Mouse (Mus musculus) left cerebral cortex, adult 9 months (tissue): Measurements from ENCODE around the gene Kcnj5.

ENCODE experiments used
- DNase-seq, 2 experiments: peaks; one replicate each; pipeline ENCODE4 v3.0.0; 2022; ENCODE audit warnings: low spot score in 2 of 2

Kcnj5 gene

DNA sequence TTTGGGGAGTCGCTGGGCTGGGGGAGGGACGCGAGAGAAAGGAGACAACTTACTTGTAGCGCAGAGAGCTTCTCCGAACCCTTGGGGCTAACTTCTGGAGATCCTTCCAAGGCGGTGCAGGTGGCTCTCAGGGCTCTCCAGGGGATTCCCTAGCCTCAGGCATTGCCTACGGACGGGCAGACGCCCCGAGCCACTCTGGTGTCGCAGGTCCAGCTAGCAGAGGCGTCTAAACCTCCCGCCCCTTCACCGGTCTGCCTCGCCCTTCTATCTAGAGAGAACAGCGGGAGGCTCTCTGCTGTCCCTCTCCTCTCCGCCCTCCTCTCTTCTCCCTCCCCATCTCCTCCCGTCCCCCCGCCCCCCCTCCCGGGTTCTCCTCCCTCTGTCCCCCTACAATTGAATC is at the start of gene Kcnj5:
Gene Kcnj5 (minus strand): TSS at position 300 of the 400 bp plus-strand sequence.
- no peak for DNase-seq

- DNase-seq: no peak
These were observed 48.6 kb upstream of the Kcnj5 start for GRCm38 (mm10) chr9:32392716-32393115.

GRCm38 (mm10) chr9:32391701-32392100 is 47.6 kb upstream of the Kcnj5 start:
- peak; percentile 60 to 73 for DNase-seq

GRCm38 (mm10) chr9:32391092-32391491 is 46.9 kb upstream of the Kcnj5 start:
- no peak for DNase-seq

DNA sequence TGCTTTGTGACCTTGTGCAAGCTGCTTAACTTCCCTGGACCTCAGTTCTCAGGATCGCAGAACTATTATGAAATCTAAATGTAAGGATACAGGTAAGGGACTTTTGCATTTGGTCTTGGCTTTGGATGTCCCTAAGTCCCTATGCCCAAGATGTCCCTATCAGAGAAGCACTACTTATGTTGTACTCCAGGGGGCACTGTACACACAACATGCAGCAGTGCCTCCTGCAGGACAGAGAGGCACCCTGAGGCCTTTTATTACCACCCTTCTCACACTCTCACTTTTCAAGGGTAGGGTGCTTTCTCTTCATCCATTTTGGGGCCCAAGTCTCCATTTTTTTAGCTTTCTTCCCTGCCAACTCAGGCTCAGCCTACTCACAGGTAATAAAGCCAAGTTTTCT is 44.0 kb upstream of the Kcnj5 start:
- DNase-seq: no peak

DNA sequence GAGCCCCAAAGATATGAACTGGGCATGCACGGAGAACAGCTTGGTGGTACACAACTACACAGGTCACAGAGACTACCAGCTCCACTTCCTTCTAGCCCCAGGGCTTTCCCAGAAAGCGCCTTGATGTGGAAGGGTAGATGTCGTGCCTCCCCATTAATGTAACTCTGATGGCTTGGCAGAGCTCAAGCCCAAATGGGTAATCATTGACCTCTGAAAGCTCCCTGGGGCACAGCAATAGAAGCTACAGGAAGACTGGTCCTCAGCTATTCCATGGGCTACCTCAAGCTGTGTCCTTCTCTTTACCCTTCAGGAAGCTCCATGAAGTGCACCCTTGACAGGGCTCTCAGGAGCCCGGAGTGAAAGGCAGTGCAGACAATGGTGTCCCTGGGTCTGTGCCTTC is 40.8 kb upstream of the Kcnj5 start:
- DNase-seq: no peak

GRCm38 (mm10) chr9:32376863-32377590 is 32.9 kb upstream of the Kcnj5 start:
- no peak for DNase-seq

DNA sequence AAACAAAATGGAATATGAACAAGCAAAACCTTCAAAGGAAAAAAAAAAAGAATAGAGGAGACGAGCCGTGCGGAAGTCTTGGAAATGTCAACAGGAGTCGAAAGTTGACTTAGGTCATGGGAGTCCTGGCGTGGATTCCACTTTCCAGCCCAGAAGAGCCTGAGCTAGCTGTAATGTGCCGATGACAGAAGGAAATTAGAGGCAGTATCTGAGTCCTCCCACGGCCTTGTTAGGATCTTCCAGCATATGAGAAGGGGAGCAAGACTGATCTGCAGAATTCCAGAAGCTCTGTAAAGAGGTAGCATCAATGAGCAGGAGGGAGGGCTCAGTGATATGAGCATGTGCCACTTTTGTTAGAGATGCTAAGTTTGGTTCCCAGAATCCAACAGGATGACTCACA is 31.9 kb upstream of the Kcnj5 start:
- DNase-seq: no peak

DNA sequence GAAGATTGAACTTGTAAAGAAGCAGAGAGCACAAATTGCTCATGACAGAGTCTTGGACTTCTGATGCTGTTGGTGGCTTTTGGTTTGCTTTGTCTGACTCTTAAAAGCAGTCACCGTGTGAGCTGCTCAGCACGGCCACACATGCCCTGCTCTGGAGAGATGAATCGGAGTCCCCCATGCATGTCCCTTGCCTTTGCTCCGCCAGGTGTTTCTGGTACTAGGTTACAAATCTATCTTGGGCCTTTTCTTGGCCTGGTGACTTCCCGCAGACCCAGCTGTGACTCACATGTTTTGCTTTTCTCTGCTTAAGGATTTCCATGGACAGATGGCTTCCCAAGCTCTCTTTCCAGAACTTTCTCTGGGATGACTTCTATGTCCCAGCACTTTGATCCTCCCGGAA is 29.5 kb upstream of the Kcnj5 start:
- no peak for DNase-seq

DNA sequence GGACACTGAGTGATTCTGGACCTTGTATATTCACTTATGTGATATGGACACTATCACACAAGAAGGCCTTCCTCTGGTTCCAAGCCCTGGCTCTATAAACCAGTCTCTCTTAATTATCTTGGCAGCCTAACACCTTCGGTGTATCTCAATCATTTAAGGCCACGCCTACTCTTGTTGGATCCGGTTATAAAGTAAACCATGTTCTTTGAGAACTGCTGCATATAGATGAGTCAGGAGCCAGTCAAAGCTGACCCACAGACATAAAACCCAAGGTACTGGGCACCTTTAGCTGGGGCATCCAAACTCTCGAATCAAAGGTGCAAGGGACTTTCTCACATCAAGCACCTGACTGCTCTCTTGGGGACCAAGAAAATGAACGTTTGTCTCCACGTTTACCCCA is 28.1 kb upstream of the Kcnj5 start, which contains the start of gene Kcnj1:
Gene Kcnj1 (plus strand): TSS at position 292 of the 400 bp plus-strand sequence.
- no peak for DNase-seq

DNA sequence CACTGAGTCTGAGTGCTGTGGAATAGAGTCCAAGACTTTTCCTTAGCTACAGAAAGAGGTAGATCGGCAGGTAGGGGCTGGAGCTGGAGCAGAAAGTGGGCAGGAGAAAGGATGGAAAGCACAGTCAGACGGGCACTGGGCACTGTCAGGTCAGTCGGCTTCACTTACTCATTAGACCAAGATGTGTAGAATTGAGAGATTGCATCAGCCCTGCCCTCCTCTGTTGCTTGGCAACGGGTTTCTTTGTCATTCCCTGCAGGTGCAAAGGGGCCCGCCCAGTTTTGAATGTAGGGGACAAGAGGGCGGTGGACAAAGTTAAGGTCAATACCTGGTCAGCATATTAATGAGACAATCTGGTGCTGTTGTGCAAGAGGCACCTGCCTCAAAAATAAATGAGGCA is 25.2 kb upstream of the Kcnj5 start:
- no peak for DNase-seq

GRCm38 (mm10) chr9:32368812-32369211 is 24.7 kb upstream of the Kcnj5 start:
- no peak for DNase-seq

DNA sequence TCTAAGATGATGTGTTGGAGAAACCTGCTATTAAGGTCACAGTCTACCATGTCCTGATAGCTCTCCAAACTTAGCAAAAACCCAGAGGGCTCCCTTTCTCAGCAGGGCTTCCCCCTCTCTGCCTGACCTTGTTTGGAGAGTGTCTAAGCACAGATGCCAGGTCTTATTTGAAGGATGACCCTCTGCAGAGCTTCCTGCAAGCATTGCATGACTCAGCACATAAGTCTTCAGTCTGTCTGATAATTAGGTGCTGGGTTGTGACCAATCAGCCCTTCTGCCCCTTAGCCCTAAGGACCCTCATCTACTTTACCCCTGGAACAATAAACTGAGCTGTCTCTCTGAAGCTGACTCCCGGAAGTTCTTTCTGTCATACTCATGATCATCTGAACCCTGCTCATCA is 16.6 kb upstream of the Kcnj5 start:
- DNase-seq: no peak

DNA sequence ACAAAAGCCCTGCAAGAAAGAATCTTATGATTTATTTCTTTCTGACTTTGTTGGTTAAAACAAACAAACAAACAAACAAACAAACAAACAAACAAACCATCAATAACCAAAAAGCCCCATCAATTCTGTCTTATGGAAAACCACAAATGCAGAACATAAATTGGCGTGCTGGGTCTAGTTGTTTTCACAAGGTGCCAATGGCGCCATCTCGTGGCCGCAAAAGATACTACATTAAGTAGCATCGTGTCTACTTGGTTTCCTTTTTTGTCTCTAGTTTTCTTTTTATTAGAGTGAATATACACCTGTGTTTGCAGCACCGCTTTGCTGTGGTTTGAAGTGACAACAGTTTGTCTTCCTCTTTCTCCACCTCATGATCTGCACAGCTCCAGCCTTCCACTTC is 6.2 kb upstream of the Kcnj5 start:
- peak; percentile 14 to 85 for DNase-seq

DNA sequence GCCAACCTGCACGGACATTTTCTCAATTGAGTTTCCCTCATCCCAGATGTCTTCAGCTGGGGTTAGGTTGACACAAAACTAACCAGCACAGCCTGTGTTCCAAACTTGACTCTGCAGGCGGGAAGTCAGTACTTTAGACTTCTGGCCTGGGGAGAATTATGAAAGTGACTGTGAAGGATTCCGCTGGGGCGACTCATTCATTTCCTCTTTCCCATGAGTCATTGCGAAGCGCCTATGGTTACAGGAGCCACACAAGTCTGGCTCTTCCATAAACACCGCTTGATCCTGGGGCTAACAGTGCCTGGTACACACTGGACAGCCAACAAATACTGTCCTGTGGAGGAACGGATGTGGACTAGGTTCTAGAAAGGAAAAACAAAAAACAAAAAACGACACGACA is 5.2 kb upstream of the Kcnj5 start:
- DNase-seq: no peak

DNA sequence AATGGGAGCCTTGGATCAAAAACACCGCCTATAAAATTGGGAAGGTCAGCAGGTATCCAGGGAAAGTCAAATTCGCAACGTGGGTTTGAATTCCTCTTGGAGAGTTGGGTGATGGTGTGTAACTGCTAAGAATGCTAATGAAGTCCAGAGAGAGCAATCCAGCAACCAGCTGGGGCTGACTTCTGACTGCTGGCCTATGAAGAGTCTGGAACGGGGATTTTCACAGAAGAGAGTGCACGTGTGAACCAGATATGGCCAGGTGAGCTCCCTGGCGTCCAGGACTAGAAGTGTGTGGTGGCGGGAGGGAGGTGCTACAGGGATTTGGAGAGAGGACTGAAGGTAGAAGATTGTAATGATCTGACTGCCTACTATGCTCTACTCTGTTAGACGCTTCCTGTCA is 3.9 kb upstream of the Kcnj5 start:
- DNase-seq: no peak

GRCm38 (mm10) chr9:32344489-32344888 is 339 bp upstream of the Kcnj5 start:
- DNase-seq: peak; percentile 16 to 21

DNA sequence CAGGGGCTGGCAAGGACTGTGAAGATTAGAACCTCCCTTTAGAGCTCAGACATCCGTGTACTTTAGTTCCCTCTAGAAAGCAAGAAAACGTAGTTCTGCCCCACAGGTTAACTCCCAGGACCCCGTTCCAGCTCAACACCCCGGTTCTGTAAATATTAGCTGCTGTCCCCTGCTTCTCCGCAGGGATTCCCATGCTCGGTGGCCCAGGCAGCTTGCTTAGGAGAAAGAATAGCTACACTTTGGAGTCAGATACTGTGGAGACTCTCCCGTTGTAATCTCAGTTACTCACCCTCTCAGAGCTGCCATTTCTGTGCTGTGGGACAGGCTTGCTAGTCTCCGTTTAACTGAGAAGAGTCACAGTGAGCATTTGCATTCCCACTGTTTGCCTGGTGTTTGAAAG is 1.2 kb downstream of the Kcnj5 start:
- no peak for DNase-seq

GRCm38 (mm10) chr9:32340831-32341230 is 3.3 kb downstream of the Kcnj5 start:
- DNase-seq: no peak

- DNase-seq: no peak
These were observed 8.6 kb downstream of the Kcnj5 start for GRCm38 (mm10) chr9:32335389-32336150.

DNA sequence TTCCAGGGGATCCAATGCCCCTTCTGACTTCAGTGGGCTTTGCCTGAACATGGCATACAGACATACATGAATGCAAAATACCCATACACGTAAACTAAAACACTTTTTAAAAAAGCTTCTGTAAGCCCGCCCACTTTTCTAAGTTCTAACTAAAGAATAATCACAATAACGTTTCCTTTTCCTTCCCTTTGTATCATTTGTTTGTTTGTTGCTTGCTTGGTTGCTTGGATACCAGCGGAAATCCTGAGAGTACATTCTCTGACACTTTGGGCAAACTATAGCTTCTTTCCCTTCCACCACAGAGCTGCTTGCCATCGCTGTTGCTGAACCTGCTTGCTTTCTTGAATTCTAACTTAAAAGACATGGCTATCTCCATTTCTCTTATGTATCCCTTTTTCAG is 13.0 kb downstream of the Kcnj5 start:
- DNase-seq: no peak

DNA sequence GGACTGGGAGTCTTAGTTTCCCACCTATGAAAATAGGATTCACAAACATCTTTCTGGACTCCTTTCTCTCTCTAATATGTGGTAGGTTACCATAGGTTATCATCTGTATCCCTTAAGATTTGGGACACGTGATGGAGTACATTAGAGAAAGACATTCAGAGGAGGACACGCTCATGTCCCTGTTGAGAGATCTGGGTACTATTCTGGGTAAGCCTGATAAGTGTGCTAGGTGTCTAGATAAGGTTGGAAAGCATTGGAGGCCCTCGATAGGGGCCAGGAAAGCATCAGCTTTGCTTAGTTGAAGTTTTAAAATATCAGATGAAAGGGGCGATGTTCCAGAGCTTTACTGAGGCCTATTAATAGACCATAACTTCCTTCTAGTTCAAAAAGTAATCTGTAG is 15.4 kb downstream of the Kcnj5 start:
- no peak for DNase-seq

- DNase-seq: no peak
These were observed 20.5 kb downstream of the Kcnj5 start for GRCm38 (mm10) chr9:32323610-32324009.
